Mouse (Mus musculus) Muller cell, postnatal 12 days (primary cell): Measurements from ENCODE around the gene Gm38655.
"Not testable (repeated sequence)": the region's sequence is repeated elsewhere in the genome, so short reads cannot be mapped to it uniquely, and the experiment has no call there.

Experiments
- DNase-seq: peaks from one replicate; pipeline ENCODE4 v3.0.0-alpha.2; 2015; ENCODE audit errors: inconsistent ontology term

Gm38655 gene

DNA sequence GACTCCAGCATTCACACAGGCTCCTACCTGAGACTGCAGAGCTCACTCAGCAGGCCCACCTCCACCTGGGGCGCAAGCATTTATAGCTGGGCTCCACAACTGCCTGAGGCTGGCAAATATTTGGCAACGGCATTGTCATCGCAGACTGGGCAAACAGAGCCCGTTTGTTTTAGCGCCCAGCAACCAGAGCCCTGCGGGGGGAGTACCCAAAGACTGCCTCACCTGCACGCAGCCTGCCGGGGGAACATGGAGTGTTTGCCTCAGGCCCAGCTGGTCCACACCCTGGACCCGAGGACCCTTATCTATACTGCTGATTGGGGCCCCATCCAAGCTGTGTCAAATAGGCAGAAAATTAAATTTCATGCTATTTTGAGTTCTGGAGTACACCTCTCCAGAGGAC lies at the start of gene Gm38655:
TSS of gene Gm38655 (minus strand) at position 61 of the 400 bp plus-strand sequence.
- no peak for DNase-seq

DNA sequence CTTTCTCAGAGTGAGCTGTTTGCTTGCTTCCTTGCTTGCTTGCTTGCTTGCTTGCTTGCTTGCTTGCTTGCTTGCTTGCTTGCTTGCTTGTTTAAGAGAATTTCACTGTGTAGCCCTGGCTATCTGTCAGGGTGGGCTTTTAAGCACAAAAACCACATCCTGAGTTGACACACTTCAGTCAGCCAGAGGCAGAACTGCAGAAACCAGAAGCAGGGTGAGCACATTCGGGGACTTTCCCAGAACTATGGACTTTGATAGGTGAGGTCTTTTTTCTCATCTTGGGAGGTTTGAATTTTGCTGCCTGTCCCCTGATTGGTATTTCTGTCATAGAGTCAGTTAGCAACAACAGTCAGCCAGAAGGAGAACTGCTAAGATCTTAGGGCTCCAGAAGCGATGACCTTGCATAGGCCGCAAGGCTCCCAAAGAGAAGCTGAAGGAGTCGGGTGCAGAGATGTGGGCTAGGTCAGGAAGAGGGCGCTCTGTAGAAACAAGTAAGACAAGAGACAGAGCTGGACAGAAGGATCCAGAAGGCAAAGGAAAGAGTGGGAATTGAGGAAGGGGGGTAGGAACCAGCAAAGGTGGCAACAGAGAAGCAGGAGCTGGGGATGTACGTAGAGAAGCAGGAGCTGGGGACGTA lies 49.4 kb upstream of the Gm38655 start:
- DNase-seq, result no peak

DNA sequence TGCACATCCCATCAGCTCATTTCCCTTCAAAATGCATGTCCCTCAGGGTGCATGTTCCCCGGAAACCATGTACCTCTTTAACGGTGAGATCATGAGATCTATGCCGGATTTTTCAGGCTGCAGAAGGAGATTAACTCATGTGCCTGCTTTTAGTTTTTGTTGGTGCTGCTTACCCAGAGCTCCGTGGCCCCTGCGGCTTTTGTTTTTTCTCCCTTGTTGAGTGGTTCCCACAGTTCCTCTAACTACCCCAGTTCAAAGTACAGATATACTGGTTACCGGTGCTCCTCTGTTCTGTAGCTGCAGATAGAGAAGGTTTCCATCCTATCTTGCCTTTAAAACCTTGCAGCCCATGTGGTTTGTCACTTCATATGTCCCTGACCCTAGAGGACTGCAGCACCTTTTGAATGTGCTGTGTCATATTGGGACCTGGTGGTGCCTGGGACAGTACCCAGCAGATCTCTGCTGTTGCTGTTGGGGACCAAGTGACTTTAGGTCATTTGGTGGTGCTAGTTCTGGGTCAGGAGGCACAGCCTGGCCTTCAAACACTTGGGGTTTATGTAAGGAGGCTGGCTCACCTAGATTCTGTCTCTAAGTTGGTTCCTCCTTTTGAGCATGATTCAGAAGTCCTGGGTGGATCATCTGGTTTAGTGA lies 47.8 kb upstream of the Gm38655 start:
- no peak for DNase-seq

DNA sequence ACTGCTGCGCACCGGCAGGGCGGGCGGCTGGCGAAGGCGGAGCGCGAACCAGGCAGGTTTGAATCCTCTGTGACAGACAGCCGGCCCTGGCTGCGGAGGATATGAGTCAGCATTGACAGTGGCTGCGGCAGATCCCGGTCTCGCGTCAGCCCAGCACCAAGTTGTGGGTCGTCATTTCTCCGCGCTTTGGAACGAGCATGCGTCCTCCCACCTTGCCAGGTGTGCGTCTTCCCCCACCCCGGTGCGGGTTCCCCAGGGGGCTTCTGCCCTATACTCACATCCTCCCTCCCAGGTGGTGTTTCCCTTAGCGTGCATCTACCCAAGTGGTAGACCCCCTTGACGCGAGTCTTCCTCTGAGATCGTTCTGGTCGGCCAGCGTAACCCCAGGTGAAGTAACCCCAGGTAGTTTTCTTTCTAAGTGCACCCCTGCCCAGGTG lies 47.3 kb upstream of the Gm38655 start:
- not testable (repeated sequence) for DNase-seq

DNA sequence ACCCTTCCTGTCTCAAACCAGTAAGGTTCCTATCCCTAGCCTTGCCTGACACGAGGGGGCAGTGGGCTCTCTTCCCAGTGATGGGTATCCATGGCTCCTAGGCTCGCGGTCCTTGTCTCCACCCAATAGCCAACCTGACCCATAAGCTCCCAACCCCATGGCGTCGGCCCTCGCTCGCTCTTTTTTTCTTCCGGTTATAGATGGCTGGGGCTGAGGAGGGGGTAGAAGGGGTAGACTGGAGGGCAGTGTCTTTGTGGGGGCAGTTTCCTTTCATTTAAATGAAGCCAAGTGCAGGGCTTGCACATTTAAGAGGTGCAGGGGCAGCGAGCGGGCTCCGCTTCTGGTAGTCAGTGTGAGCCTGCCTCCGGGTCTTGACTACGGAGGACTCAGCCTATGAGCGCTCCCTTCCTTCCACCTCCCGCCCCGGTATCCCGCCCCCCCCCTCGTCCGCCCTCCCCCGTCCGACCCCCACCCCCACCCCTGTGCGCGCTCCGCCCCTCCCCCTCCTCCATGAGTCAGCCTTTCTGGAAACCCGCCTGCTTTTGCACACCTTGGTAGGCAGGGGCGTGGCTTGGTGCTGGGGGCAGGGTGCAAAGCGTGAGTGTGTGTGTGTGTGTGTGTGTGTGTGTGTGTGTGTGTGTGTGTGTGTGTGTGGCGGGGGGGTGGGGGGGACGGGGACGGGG lies 46.7 kb upstream of the Gm38655 start:
- peak; percentile 67 for DNase-seq

DNA sequence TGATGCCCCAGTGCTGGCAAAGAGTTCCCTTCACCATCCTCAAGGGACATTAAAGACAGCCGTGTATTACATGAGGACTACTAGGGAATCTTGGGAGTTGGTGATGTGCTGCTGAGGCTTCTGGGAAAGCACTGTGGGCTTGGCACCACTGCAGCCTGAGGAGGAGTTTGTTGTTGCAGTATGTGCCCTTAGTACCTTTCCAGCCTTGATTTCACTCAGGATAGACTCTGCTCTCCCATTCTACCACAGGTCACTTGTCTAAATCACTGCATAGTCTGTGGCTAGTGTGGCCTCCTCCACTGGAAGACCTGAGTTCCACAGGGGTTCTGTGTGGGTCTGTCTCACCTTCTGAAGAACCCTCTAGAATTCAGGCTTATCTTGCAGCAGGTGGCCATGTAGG lies 45.5 kb upstream of the Gm38655 start:
- DNase-seq, result no peak

DNA sequence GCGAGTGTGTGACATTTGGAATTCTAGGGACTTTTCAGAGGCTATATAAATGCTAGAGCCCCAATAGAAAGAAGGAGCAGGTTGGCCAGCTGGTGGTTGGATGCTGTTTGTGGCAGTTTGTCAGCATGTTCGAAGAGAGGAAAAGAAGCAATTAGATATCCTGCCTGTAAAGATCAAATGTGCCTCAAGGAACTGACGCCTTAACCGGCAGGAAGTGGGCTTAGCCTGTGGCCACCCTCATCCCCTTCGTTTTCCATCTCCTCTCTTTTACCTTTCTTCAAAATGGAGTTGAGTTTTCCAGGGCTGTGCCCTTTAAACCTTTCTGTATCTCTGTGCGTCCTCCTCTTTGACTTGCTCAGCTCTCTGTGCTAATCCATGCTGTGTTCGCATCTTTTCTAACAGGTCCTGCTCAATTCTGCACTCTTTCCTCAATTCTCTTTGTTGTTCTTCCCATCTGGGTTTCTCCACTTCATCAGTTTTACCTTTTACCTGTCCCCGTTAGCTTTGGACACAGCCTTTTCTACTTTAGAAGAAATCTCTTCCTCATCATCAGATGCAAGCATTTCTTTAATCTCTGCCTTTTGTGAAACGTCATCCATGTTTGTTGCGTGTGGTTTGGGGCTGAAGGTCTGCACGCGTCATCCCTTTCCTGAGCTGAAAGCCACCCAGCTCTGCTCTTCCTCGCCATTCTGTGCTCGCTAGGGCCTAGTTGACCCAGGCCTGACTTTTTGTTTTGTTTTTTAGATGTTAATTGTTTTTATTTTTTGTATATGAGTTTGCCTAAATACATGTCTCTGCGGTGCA lies 44.4 kb upstream of the Gm38655 start:
- no peak for DNase-seq

DNA sequence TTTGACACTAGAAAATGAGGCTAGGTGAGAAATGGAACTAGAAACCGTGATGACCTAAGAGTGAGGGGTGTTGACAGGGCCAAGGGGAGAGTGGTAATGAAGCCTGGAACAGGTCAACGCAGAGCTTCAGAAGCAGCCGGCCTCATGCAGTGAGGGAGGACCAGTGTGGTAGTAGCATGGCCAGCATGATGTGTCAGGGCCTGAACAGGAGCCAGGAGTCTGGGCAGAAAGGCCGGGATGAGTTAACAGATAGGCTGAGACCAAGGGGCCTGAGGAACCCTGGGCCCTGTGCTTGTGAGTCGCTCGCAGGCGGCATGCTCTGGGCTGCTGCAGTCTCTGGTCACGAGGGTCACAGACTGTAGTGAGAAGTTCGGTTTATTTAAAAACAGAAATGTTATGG lies 43.7 kb upstream of the Gm38655 start:
- no peak for DNase-seq

DNA sequence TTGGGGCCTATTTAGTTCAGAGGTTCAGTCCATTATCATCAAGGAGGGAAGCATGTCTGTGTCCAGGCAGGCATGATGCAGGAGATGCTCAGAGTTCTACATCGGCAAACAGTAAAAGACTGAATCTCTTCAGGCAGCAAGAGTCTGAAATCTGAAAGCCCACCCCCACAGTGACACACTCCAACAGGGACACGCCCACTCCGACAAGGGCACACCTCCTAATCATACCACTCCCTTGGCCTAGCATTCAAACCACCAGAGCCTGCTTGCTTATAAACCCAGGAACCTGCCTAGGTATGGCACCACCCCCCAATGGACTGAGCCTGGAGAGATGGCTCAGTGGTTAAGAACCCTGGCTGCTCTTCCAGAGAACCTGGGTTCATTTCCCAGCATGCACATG lies 40.2 kb upstream of the Gm38655 start:
- no peak for DNase-seq

DNA sequence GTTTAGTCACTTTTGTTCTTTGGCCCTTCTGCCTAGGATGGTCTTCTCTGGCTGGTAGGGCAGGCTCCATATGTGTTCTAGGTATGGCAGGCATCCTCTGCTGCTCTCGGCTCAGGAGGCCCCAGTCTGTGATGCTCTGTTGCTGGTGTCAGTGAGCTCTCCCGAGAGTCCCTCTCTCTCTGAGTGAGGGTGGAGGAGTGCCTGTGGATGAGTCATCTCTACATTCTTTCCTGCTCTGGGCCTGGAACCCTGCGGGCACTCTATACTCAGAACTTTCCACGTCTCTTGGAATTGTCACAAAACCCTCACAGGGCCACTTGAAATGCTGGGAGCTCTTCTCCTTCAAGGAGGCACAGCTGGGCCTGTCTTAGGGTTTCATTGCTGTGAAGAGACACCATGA lies 36.4 kb upstream of the Gm38655 start:
- DNase-seq, result peak; percentile 31

DNA sequence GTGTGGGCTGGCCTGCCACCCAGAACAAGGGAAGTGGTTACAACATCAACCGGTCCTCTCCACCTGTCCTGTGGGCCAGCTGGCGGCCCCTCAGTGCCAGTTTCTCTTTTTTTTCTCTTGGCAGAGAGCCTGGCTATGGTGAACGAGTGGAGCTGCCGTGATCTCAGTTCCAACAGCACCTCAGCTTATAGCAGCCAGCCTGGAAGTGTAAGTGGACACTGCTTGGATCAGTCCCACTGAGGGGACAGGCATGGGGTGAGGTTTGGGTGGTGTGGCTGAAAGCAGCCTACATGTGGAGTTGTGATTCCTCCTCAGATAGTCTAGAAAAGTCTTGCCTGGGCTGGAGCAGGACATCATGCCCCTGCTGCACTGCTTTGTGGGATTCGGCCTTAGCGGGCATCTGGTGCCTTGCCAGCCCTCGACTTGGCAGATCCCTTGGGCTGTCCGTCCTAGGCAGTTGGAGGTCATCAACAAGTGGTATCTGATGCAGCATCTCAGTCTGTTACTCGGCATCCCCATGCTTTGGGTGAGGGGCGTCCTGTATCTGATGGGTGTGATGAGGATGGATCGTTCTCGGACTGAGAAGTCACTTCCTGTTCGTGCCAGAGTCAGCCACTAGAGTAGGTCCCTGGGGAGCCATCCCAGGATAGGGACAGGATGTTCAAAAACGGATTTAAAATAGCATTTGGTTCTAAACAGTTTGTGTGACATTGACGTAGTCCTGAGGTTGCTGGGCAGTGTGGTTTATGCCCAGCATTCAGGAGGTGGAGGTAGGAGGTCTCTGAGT lies 35.6 kb upstream of the Gm38655 start:
- DNase-seq, result no peak

DNA sequence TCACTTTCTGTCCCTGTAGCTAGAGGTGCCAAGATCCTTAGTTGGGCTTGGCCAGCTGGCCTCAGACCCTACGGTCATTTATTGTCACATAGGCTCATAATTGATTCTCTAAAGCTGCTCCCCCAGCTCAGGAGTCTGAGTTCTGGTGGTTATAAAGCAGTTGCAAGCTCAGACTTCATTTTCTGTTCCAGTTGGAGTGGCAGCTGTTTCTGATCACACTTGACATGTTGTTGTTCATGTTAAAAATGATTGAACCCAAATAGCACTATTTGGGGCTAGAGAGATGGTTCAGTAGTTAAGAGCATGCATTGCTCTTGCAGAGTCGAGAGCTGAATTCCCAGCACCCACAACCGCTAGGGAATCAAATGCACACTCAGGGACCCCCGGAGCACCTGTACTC lies 34.7 kb upstream of the Gm38655 start:
- DNase-seq, result no peak

DNA sequence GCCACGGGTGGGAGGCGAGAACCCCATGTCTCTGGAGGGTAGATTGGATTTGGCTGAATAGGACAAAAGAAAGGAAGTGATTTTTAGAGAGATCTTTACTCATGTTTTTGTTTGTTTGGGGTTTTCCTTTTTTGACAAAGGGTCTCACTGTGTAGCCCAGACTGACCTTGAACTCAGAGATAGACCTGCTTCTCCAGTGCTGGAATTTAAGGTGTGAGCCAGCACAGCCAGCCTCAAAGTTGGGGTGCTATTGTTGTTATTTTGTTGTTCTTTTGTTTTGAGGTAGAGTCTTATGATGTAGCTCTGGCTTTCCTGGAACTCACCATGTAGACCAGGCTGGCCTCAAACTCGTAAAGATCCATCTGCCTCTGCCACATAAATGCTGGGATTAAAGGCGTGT lies 27.1 kb upstream of the Gm38655 start:
- DNase-seq, result no peak

DNA sequence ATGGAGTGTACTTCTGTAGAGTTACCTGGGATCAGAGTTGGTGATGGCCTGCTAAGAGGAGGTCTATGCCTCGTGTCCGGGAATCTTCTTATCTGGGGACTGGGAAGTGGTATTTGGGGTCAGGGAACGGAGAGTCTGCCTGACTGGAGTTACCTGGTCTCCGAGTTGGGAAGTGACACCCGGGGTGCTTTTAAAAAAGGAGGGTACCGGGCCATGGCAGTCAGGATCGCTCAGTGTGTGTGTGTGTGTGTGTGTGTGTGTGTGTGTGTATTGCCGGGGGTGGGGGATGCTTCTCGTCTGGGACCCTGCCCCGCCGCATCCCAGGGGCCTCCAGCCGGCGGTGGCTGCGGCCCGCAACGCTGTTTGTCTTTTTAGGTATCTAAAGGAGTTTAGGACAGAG lies 13.8 kb upstream of the Gm38655 start:
- DNase-seq, result no peak

DNA sequence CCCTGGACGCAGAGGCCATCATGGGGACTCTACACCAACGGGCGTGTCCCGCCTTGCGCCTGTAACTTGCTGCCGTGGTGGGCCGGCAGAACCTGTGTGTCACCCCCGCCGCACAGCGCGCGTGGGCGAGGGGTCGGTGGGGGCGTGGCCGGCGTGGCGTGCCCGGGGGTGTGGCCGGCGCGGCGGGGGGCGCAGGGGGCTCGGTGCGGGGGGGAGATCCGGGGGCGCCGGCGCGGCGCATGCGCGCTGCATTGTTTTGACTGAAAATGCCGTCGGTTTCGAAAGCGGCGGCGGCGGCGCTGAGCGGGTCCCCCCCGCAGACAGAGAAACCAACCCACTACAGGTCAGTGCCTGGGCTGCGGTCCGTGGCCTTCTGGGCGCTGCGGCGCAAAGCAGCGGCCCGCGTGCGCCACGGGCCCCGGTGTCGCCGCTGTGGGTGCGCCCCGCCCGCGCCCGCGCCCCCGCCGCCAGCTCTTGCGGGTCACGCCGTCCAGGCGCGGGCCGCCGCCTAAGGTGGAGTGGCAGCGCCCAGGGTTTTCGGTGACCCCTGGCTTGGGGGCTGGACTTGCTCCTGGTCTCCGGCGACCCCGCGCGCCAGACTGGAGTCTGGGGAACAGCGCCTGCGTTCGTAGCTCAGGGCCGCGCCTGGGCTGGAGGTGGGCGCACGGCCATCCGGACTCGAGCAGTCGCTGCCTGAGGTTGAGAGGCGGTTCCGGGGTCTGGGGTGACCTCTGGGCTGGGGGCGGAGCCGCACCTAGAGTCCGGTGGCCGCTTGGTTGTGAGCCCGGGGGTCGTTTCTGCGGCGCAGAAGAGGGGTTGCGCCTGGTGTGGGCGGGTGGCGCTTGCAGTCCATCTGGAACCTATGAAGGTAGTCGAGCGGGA lies 13.1 kb upstream of the Gm38655 start, which contains the start of gene Unkl:
TSS of gene Unkl (plus strand) at position 248 of the 882 bp plus-strand sequence.
- peak; percentile 88 for DNase-seq

DNA sequence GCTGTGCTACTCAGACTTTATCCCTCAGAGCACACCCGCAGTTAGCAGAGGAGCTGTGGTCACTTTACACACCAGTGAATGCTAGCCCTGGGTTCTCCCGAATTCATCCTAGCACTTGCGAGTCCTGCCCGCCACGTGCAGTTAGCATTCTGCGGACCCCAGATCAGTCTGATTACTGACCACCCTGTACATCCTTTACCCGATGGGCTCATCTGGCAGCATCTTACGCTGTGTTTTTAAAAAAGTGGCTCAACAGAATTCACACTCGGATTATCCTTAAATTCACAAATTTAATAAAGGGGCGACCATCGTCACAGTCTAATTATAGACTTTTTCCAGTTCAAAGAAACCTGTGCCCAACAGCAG lies 12.5 kb upstream of the Gm38655 start:
- DNase-seq, result peak; percentile 4

DNA sequence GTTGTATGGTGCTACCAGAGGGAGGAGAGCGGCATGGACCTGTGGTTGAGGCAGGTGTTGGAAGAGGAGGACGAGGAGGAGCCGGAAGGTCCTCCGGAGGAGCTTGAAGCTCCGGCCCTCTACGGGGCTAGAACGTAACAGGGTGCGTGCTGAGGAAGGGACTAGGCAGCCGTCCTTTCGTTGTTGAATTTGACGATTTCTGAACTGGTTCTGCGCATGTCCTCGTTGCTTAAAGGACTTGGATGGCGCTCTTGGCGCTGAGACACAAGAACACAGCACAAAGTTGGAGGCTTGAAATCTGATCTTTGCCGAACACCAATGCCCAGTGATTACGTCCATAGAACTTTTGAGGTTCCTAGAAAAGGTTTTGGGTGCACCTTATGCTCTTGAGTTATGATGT lies 9.7 kb upstream of the Gm38655 start:
- peak; percentile 3 for DNase-seq

DNA sequence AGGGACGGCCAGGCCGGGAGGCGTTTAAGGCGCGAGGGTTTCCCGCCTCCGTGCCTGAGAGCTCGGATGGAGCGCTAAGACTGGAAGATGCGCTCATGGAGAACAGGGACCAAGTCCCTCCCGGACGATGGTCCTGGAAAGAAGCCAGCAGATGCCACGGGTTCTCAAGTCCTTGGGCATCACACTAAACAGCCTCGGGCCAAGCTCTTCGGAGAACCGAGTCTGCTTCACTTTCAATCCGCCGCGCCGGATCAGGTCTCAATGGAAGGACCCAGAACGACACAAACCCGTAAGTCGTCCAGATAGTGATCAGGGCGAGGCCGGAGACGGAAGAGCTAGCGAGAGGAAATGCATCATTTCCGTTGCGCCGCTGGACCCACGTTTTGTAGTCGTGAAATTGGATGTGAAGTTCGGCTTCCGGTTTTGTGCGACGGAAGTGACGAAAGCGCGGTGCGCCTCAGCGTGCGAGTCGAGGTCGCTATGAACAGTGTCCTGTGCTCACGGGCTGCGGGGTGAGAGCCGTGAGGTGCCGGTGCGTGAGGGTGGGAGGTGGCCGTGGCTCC lies 8.9 kb upstream of the Gm38655 start, which contains the start of gene BC003965:
TSS of gene BC003965 (plus strand) at position 426 of the 563 bp plus-strand sequence.
- peak; percentile 92 for DNase-seq

DNA sequence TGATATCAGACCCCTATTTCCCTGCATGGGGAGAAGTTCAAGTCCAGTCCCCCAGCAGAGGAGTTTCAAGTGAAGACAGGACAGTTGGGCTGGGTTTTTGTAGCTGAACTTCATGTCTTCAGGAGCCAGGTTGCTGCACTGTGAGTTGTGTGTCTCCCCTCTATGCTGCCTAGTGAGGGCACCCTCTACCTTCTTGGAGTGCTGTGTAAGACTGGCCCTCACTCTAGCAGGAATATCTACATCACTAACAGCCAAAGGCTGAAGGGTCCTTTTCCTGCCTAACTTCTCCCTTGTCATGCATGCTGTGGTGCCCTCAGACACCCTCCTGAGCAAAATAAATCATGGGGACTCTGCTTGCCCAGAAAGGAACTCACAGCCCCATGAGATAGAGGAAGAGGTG lies 8.0 kb upstream of the Gm38655 start:
- DNase-seq, result no peak

DNA sequence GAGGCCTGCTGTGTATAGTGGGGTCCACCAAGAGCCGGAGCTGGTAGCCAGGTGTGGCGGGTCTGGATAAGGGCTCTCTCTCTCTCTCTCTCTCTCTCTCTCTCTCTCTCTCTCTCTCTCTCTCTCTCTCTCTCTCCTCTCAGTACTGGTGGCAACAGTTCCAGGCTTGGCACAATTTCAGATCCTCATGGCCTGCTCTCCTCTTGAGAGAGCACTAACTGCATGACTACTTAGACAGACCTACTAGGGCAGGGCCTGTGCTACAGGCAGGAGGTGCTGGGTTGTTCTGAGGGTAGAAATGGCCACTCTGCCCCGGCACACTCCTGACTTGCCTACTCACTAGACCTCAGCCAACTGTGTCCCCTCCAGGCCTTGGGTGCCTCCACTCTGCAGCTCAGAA lies 2.7 kb downstream of the Gm38655 start:
- DNase-seq, result no peak
